In genomic region chr16:89868502-89868901, GRCm38 (mm10) we compare ENCODE assay signal across 17 mouse cellular contexts.
"Had no signal": no experiment of that assay in that cellular context is flagged by ENCODE, and none has a peak within 500 bp of the region (broad histone marks: within the 10 kb centered on the region; RNA-seq: fewer than 3 reads in every experiment).

No protein-coding gene starts in this region.

- H3K9me3 ChIP-seq: neural tube, embryonic 12.5 days; neural tube, embryonic 13.5 days; neural tube, embryonic 15.5 days; stomach, embryonic 15.5 days had no signal

- H3K4me2 ChIP-seq: neural tube, embryonic 12.5 days; neural tube, embryonic 13.5 days; neural tube, embryonic 15.5 days; stomach, embryonic 15.5 days had no signal

- H3K27ac ChIP-seq: neural tube, embryonic 12.5 days; neural tube, embryonic 13.5 days; neural tube, embryonic 15.5 days; stomach, embryonic 15.5 days; stomach, postnatal 0 days had no signal

- H3K4me1 ChIP-seq: stomach, embryonic 15.5 days had no signal

- DNase-seq: retina, postnatal 1 day; right cerebral cortex, adult 18-20 months; right cerebral cortex, postnatal 14 days; right cerebral cortex, postnatal 25 days; right cerebral cortex, postnatal 4 days; spleen, adult 18-20 months; thymus, adult 18-20 months; thymus, adult 2 months; thymus, postnatal 14 days; thymus, postnatal 25 days; thymus, postnatal 36 days; thymus, postnatal 4 days had no signal

- H3K4me3 ChIP-seq: neural tube, embryonic 12.5 days; neural tube, embryonic 13.5 days; neural tube, embryonic 15.5 days; stomach, embryonic 15.5 days had no signal

- H3K9ac ChIP-seq: neural tube, embryonic 12.5 days; neural tube, embryonic 13.5 days; neural tube, embryonic 15.5 days; stomach, embryonic 15.5 days had no signal

- H3K27me3 ChIP-seq: neural tube, embryonic 12.5 days; neural tube, embryonic 13.5 days; neural tube, embryonic 15.5 days; stomach, embryonic 15.5 days had no signal
